Mouse (Mus musculus): ENCODE measurements around the gene Tcl1.
"Not testable (repeated sequence)": the region's sequence is repeated elsewhere in the genome, so short reads cannot be mapped to it uniquely, and the experiment has no call there.

Tcl1 gene

GRCm38 (mm10) chr12:105222601-105223319 lies at the start of gene Tcl1:
Gene Tcl1 (minus strand): TSS chr12:105222793.
- DNase-seq (ENCODE audit: inconsistent age in 2 of 2, low spot score in 1 of 2): no peak

- DNase-seq (ENCODE audit: inconsistent age in 2 of 2, low spot score in 1 of 2): no peak
Measured at GRCm38 (mm10) chr12:105271016-105271965, 48.7 kb upstream of the Tcl1 start.

GRCm38 (mm10) chr12:105267076-105267475 lies 44.5 kb upstream of the Tcl1 start:
- DNase-seq (ENCODE audit: inconsistent age in 2 of 2, low spot score in 1 of 2): no peak

GRCm38 (mm10) chr12:105266096-105266495 lies 43.5 kb upstream of the Tcl1 start:
- peak in 1 of 2 experiments; percentile 52 for DNase-seq (ENCODE audit: inconsistent age in 2 of 2, low spot score in 1 of 2)

GRCm38 (mm10) chr12:105259221-105259620 lies 36.6 kb upstream of the Tcl1 start:
- no peak for DNase-seq (ENCODE audit: inconsistent age in 2 of 2, low spot score in 1 of 2)

GRCm38 (mm10) chr12:105258787-105259186 lies 36.2 kb upstream of the Tcl1 start:
- DNase-seq (ENCODE audit: inconsistent age in 2 of 2, low spot score in 1 of 2): peak in 1 of 2 experiments; percentile 23

- no peak for DNase-seq (ENCODE audit: inconsistent age in 2 of 2, low spot score in 1 of 2)
Measured at GRCm38 (mm10) chr12:105253796-105254195, 31.2 kb upstream of the Tcl1 start.

GRCm38 (mm10) chr12:105248763-105249233 lies 26.2 kb upstream of the Tcl1 start:
- peak in 1 of 2 experiments; percentile 26 for DNase-seq (ENCODE audit: inconsistent age in 2 of 2, low spot score in 1 of 2)

GRCm38 (mm10) chr12:105239060-105239459 lies 16.5 kb upstream of the Tcl1 start:
- DNase-seq (ENCODE audit: inconsistent age in 2 of 2, low spot score in 1 of 2): no peak

GRCm38 (mm10) chr12:105235091-105235490 lies 12.5 kb upstream of the Tcl1 start:
- no peak for DNase-seq (ENCODE audit: inconsistent age in 2 of 2, low spot score in 1 of 2)

- no peak for DNase-seq (ENCODE audit: inconsistent age in 2 of 2, low spot score in 1 of 2)
Measured at GRCm38 (mm10) chr12:105234362-105234761, 11.8 kb upstream of the Tcl1 start.

GRCm38 (mm10) chr12:105224621-105225320 lies 2.2 kb upstream of the Tcl1 start:
- no peak for DNase-seq (ENCODE audit: inconsistent age in 2 of 2, low spot score in 1 of 2)

GRCm38 (mm10) chr12:105217101-105217760 lies 5.4 kb downstream of the Tcl1 start:
- no peak for DNase-seq (ENCODE audit: inconsistent age in 2 of 2, low spot score in 1 of 2)

- no peak for DNase-seq (ENCODE audit: inconsistent age in 2 of 2, low spot score in 1 of 2)
Measured at GRCm38 (mm10) chr12:105209231-105209630, 13.4 kb downstream of the Tcl1 start.

- no peak for DNase-seq (ENCODE audit: inconsistent age in 2 of 2, low spot score in 1 of 2)
Measured at GRCm38 (mm10) chr12:105208441-105208840, 14.2 kb downstream of the Tcl1 start.

- DNase-seq (ENCODE audit: inconsistent age in 2 of 2, low spot score in 1 of 2): no peak
Measured at GRCm38 (mm10) chr12:105207071-105207470, 15.5 kb downstream of the Tcl1 start.

- not testable (repeated sequence) for DNase-seq (ENCODE audit: inconsistent age in 2 of 2, low spot score in 1 of 2)
Measured at GRCm38 (mm10) chr12:105201657-105202056, 20.9 kb downstream of the Tcl1 start, which contains the start of gene Tcl1b4. Gene Tcl1b4 (plus strand): TSS chr12:105201957.

- DNase-seq (ENCODE audit: inconsistent age in 2 of 2, low spot score in 1 of 2): not testable (repeated sequence)
Measured at GRCm38 (mm10) chr12:105199684-105200497, 22.7 kb downstream of the Tcl1 start.

GRCm38 (mm10) chr12:105190743-105191142 lies 31.9 kb downstream of the Tcl1 start, which contains the start of gene Tcl1b3:
Gene Tcl1b3 (plus strand): TSS chr12:105191043.
- DNase-seq (ENCODE audit: inconsistent age in 2 of 2, low spot score in 1 of 2): not testable (repeated sequence)
